Mouse (Mus musculus) cortical plate, adult 2 months (tissue): ENCODE results near the gene Ntm. TPM values are rescaled to one million over a fixed set of nuclear protein-coding genes. Genes with fewer than 3 reads are reported as not detected.

Experiments used
- H3K27ac ChIP-seq: fragments of 200-500 bp; 2 replicates; pipeline ENCODE4 v1.5.1; 2012; ENCODE audit warnings: low read length, control low read depth, inconsistent platforms; ENCODE audit not compliant: insufficient read depth
- H3K4me1 ChIP-seq: fragments of 200-500 bp; 2 replicates; pipeline ENCODE4 v1.6.1; 2011; ENCODE audit warnings: low read length; ENCODE audit not compliant: control insufficient read depth, insufficient read depth
- H3K4me3 ChIP-seq: fragments of 200-500 bp; 2 replicates; pipeline ENCODE4 v1.5.1; 2011; ENCODE audit warnings: mild to moderate bottlenecking, low read length, control low read depth; ENCODE audit not compliant: insufficient read depth
- CTCF ChIP-seq: fragments of 200-500 bp; IDR thresholded peaks from 2 replicates; pipeline ENCODE4 v1.5.1; 2011; ENCODE audit warnings: mild to moderate bottlenecking, control low read depth, low read length; ENCODE audit not compliant: insufficient read depth; ENCODE audit errors: extremely low read depth
- POLR2A ChIP-seq: fragments of 200-500 bp; IDR thresholded peaks from 2 replicates; pipeline ENCODE4 v1.6.1; 2011; ENCODE audit warnings: mild to moderate bottlenecking, low read length, control low read depth; ENCODE audit not compliant: insufficient read depth; ENCODE audit errors: extremely low read depth
- polyA plus RNA-seq: library from polyadenylated mRNA; depleted of rRNA; stranded (reverse); fragments of >200 nt; gene quantifications from 2 replicates; pipeline ENCODE4 v1.2.3, GENCODE M21; 2012

Gene Ntm
- polyA plus RNA-seq, 1 experiment = 169 TPM

DNA sequence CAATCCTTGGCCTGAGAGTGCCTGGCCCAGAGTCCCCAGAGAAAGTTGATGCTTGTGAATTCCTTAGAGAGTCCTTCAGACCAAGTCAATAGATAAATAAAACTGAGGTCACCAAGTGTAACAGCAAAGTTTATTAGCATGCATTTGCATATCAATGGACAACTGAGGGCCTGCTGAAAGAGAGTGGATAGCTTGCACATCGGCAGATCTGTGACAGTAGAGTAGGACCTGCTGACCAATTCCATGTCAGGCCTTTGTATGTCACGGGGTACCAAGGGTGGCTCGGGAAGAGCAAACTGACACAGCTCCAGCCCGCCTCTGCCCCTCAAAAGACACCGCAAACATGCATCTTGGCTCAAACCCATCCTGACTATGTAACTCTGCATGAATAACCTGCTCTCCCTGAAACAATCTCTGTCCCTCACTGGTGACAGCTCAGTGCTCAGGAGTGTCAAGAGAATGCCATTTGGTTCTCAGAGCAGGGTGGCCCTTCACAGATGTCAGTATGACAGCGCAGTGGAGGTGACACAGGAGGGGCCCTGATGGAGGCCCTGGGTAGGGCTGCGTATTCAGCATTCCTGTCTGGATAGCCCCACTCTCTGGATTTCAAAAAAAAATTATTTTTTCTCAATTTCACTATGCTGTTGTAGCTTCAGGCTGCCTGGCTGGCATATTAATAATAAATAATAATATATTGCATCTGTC lies 305.0 kb downstream of the Ntm start:
- Histone ChIP-seq H3K4me1 (peaks cover 2% of the 10 kb centered on the region), H3K4me3 (no peak overlapping the region), H3K27ac (no peak overlapping the region)
- TF ChIP-seq CTCF = no peak
- TF ChIP-seq POLR2A = no peak

DNA sequence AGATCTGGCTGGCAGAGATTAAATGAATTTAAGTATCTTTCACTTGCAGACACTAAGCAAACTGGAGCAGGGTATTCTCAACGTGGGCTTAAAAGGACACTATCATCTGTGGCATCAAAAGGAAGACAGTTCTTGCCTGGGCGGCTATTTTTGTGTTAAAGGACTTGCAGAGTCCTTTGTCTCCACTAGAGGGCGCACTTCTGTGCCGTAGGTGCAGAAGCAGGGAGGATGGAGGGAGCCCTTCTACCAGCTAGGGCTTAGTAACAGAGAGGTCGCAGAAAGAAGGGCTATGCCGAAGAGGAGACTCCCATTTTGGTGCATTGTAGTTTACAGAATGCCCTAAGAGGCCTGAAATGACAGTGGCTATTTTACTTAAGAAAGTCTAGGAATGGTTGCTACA lies 308.1 kb downstream of the Ntm start:
- TF ChIP-seq POLR2A (no peak), CTCF (peak; percentile 88)
- no peak overlapping the region for H3K4me3 ChIP-seq
- H3K4me1 ChIP-seq = peaks cover 5% of the 10 kb centered on the region
- H3K27ac ChIP-seq = no peak overlapping the region

DNA sequence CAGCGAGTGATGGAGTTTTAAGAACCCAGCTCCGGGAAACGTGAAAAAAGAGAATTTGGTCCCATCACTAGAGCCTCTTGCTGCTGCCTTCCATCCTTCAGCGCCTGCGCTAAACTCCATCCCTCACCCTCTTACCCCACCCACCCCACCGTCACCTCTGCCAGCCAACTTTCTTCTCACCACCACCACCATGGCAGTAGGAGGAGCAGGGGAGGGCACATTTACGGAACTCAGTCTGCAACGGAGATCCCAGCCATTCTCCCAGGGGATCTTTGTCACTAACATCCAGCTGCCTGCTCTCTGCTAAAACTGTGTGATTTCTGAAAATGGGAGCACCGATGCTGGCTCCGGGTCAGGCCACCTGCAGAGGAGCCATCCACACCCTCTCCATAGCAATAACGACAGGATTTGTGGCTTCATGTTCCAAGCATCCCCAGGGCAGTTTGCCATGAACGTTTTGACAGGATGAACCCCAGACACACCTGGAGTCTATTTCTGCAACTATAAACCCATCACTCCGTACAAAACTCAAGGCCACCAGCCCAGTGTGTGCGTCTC lies 309.2 kb downstream of the Ntm start:
- H3K27ac ChIP-seq = no peak overlapping the region
- peaks cover 5% of the 10 kb centered on the region for H3K4me1 ChIP-seq
- H3K4me3 ChIP-seq = no peak overlapping the region
- TF ChIP-seq CTCF (no peak), POLR2A (no peak)

DNA sequence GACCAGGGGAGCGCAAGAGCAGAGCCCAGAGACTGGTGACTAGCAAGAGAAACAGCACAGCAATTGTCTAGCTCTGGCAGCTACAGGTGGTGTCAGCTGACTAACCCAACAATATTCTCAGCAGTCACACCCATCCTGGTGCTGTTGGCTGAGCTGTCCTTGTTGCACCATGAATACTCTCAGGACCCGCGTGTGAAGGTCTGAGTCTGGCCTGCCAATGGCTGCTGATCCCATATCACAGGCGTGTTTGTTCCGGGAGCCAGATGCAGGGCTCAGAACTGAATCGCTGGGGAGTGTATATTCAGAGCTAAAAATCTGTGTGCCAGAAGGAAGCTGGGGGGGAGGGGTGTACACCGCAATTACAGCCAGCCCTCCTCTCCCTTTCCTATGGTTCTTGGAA lies 310.1 kb downstream of the Ntm start:
- Histone ChIP-seq H3K27ac (no peak overlapping the region), H3K4me3 (no peak overlapping the region), H3K4me1 (peaks cover 5% of the 10 kb centered on the region)
- TF ChIP-seq CTCF = no peak
- TF ChIP-seq POLR2A = no peak

DNA sequence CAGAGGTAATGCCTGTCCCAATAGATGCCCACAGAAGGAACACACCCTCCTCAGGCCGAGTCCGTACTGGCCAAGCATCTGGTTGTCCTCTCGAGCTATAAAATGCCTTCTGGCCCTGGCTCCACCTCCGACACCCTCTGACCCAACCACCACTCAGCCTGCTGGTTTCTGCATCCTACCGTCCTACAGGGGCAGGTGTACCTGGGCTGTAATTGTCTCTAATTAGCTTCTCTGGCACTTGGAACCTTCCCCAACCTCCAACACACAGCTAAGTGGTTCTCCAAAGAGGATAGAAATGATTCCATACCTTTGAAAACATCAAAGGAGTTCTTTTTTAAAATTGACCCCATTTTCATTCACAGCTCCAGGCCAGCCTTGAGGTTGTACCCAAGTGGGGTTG lies 311.1 kb downstream of the Ntm start:
- no peak overlapping the region for H3K4me3 ChIP-seq
- peaks cover 5% of the 10 kb centered on the region for H3K4me1 ChIP-seq
- no peak overlapping the region for H3K27ac ChIP-seq
- no peak for TF ChIP-seq POLR2A
- TF ChIP-seq CTCF = no peak

DNA sequence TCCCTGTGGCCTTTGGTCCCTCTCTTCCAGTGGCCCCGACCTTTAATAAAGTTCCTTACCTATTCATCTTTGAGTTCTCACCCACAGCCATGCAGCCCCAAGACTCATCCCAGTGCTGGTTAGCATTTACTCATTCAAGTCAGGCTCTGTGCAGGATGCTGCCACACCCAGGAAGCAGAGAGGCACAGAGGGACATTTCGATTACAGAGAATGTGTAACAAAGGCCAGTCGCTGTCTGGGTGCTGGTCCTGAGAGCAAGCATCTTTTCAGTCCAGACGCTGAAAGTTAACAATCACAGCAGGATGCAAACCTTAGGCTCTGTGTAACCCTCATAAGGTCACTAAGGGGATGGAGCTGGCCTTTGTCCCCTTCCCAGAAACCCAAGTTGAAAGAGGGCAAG lies 311.7 kb downstream of the Ntm start:
- H3K4me1 ChIP-seq = peaks cover 5% of the 10 kb centered on the region
- H3K27ac ChIP-seq = no peak overlapping the region
- TF ChIP-seq CTCF (no peak), POLR2A (no peak)
- H3K4me3 ChIP-seq = no peak overlapping the region

DNA sequence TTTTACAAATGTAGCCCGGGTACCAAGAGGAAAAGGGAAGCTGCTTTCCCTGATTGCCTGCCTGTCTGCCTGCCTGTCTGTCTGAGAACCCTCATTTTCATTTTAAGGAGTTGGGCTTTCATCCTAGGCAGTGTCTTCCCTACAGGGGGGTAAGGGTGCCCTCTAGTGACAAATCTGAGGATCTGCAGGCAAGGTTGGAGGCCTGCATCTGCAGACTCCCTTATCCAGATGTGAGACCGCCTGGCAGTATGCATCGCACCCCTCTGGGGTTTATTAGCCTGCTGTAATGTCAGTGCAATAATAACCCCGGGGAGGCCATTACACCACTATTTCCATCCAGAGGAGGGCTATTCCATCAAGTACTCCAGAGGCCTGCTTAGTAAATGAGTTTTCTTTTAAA lies 312.3 kb downstream of the Ntm start:
- TF ChIP-seq CTCF (peak; percentile 85), POLR2A (no peak)
- H3K4me1 ChIP-seq = peaks cover 5% of the 10 kb centered on the region
- H3K4me3 ChIP-seq = no peak overlapping the region
- H3K27ac ChIP-seq = no peak overlapping the region

DNA sequence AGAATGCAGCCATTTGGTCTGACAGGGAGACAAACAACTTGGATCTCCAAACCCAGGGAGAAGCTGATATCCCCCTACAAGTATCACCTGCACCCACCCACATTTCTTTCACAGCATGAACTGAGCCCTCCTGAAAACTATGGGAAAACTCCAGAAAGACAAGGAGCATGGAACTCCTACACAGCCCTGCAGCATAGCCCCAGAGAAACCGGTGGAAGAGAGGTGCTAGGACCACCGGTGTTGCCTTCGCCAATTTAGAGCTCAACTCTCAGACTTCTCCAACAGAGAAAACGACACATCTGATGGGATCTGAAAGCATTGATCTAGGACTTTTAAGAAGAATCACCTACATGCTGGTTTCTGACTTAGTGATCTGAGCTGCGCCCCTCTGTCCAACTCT lies 312.7 kb downstream of the Ntm start:
- Histone ChIP-seq H3K27ac (no peak overlapping the region), H3K4me3 (no peak overlapping the region), H3K4me1 (peaks cover 5% of the 10 kb centered on the region)
- TF ChIP-seq POLR2A = no peak
- TF ChIP-seq CTCF = no peak

DNA sequence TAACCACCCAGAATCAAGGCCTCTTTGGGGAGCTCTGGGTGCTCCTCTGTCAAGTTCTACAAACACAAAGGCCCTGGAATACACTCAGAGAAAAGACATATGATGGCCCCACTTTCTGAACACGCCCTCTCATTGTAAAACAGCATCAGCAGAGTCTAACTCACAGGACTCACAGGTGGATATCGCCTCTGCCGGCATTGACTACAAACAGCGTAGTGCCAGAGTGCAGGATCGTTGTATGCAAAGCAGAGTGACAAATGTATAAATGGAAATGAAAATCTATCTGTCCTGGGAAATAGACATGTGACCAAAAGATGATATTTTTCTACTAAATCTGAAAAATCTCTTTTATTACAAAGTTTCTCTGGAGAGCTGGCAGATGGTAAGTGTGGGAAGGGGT lies 314.7 kb downstream of the Ntm start:
- TF ChIP-seq CTCF (no peak), POLR2A (no peak)
- Histone ChIP-seq H3K4me1 (peaks cover 5% of the 10 kb centered on the region), H3K27ac (no peak overlapping the region), H3K4me3 (no peak overlapping the region)

DNA sequence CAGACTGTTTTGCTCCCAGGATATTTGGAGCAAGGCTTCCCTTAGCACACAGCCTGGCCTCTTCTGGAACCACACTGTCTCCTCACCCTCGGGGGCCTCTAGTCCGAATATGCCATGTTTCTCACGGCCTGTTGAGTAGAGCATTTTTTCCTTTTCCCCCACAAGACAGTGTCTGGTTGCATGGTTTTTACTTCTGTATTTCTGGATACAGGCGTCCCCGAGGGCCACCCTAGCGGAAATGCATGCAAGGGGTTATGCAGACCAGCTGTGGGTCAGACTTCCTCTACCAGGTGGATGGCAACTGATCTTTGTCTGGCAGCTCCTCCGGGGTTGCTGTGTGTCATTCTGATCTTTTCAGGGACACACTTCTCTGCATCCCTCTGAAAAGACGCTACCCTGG lies 315.2 kb downstream of the Ntm start:
- TF ChIP-seq CTCF (no peak), POLR2A (no peak)
- H3K4me3 ChIP-seq = no peak overlapping the region
- H3K4me1 ChIP-seq = peaks cover 5% of the 10 kb centered on the region
- H3K27ac ChIP-seq = no peak overlapping the region
